29 mouse cellular contexts compared by ENCODE assay signal in the genomic region with DNA sequence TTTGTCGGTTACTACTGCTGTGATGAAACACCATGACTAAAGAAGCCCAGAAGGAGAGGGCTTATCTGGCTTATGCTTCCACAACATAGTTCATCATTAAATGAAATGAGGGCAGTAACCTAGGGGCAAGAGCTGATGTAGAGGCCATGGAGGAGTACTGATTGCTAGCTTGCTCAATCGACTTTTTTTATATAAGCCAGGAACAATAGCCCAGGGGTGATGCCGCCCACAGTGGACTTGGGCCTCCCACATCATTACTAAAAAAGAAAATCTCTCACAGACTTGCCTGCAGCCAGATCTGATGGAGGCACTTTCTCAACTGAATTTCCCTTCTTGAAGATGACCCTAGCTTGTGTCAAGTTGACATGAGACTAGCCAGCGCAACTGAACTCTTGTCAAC. TPM values are rescaled to one million over a fixed set of nuclear protein-coding genes. Genes with fewer than 3 reads are reported as not detected.
"Had no signal": no experiment of that assay in that cellular context is flagged by ENCODE, and none has a peak within 500 bp of the region (broad histone marks: within the 10 kb centered on the region; RNA-seq: fewer than 3 reads in every experiment).

No protein-coding gene starts in this region.

- H3K9ac ChIP-seq: heart, embryonic 13.5 days; heart, embryonic 15.5 days; hindbrain, embryonic 12.5 days; hindbrain, embryonic 13.5 days; hindbrain, embryonic 14.5 days; hindbrain, embryonic 15.5 days; intestine, embryonic 15.5 days; kidney, embryonic 15.5 days had no signal

- H3K27ac ChIP-seq: heart, embryonic 13.5 days; heart, embryonic 15.5 days; hindbrain, embryonic 10.5 days; hindbrain, embryonic 12.5 days; hindbrain, embryonic 13.5 days; hindbrain, embryonic 14.5 days; hindbrain, embryonic 15.5 days; hindbrain, postnatal 0 days; intestine, embryonic 15.5 days; kidney, embryonic 15.5 days; kidney, postnatal 0 days; layer of hippocampus, adult 2 months; left cerebral cortex, adult 2 months had no signal

- H3K9me3 ChIP-seq: heart, embryonic 13.5 days; heart, embryonic 15.5 days; hindbrain, embryonic 10.5 days; hindbrain, embryonic 12.5 days; hindbrain, embryonic 13.5 days; hindbrain, embryonic 15.5 days; intestine, embryonic 15.5 days; kidney, embryonic 15.5 days had no signal

- DNase-seq: heart, postnatal 36 days; kidney, adult 11 months; kidney, adult 18-20 months; layer of hippocampus, adult 9-11 months; layer of hippocampus, postnatal 36 days had no signal

- H3K27me3 ChIP-seq: hindbrain, embryonic 12.5 days; hindbrain, embryonic 13.5 days; hindbrain, embryonic 15.5 days; intestine, embryonic 15.5 days; kidney, embryonic 15.5 days had no signal

- H3K4me2 ChIP-seq: heart, embryonic 13.5 days; heart, embryonic 15.5 days; hindbrain, embryonic 12.5 days; hindbrain, embryonic 13.5 days; hindbrain, embryonic 14.5 days; hindbrain, embryonic 15.5 days; intestine, embryonic 15.5 days; kidney, embryonic 15.5 days had no signal

- H3K36me3 ChIP-seq: heart, embryonic 13.5 days; heart, embryonic 15.5 days; hindbrain, embryonic 10.5 days; hindbrain, embryonic 12.5 days; hindbrain, embryonic 13.5 days; hindbrain, embryonic 15.5 days; intestine, embryonic 15.5 days; kidney, embryonic 15.5 days had no signal

- H3K4me1 ChIP-seq: heart, embryonic 13.5 days; heart, embryonic 15.5 days; hindbrain, embryonic 10.5 days; hindbrain, embryonic 12.5 days; hindbrain, embryonic 13.5 days; hindbrain, embryonic 15.5 days; intestine, embryonic 15.5 days; kidney, embryonic 15.5 days had no signal

- H3K4me3 ChIP-seq: heart, embryonic 13.5 days; heart, embryonic 15.5 days; hindbrain, embryonic 10.5 days; hindbrain, embryonic 12.5 days; hindbrain, embryonic 13.5 days; hindbrain, embryonic 15.5 days; intestine, embryonic 15.5 days; kidney, embryonic 15.5 days; layer of hippocampus, adult 2 months; left cerebral cortex, adult 2 months had no signal

RNA-seq across cellular contexts. Expression of a gene that starts 14.6 kb away (rescaled TPM):
- polyA plus RNA-seq: heart, embryonic 13.5 days; heart, embryonic 14.5 days; heart, embryonic 15.5 days; heart, embryonic 16.5 days; heart, postnatal 0 days; hindbrain, embryonic 10.5 days; hindbrain, embryonic 12.5 days; hindbrain, embryonic 13.5 days; inflammation-experienced regulatory T-cells, adult 6 months; intestine, embryonic 14.5 days; intestine, embryonic 15.5 days; intestine, embryonic 16.5 days; intestine, postnatal 0 days; kidney, adult 2 months; kidney, embryonic 14.5 days; kidney, embryonic 15.5 days; kidney, embryonic 16.5 days; kidney, postnatal 0 days; large intestine, adult 2 months had no signal

RNA-seq across cellular contexts. Expression of a gene that starts 18.8 kb away (rescaled TPM):
- polyA plus RNA-seq: inflammation-experienced regulatory T-cells, adult 6 months had no signal

RNA-seq across cellular contexts. Expression of a gene that starts 50.6 kb away (rescaled TPM):
- polyA plus RNA-seq: inflammation-experienced regulatory T-cells, adult 6 months had no signal
